Mouse (Mus musculus): Measurements from ENCODE around the gene Dctn3. TPM values are rescaled to one million over a fixed set of nuclear protein-coding genes. Genes with fewer than 3 reads are reported as not detected.
A peak's percentile ranks its signal among the peaks of the same experiment; 100 is the strongest.
"Not testable (repeated sequence)": the region's sequence is repeated elsewhere in the genome, so short reads cannot be mapped to it uniquely, and the experiment has no call there.

The Dctn3 gene
- total and polyA plus RNA-seq, 3 experiments, result 57.7 to 64.6 TPM; not detected in 1

DNA sequence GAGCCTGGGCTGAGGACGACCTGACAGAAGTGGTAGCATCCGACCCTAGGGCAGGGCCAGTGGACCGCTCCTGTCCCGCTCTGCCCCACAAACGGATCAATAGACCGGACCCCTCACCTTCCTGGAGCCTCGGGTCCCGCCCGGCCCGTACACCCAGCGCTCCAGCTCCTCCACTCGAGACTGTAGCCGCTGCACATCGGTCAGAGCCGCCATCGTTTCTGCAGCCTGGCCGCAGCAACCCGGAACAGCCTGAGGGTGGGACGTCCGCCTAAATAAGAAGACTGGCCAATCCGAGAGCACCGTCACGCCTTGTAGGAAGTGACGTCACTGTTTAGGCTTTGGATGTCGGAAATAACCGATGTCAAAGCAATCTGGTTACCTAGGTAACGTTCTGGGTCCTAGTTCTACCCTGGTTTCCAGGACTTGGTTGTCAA, at the start of gene Dctn3 (continued):
- no peak for TF ChIP-seq USF1 (IDR thresholded peaks at IDR 0.05; ENCODE audit: low read depth, low read length)
- no peak for TF ChIP-seq RCOR1 (IDR thresholded peaks at IDR 0.05; ENCODE audit: low read depth, low read length)

DNA sequence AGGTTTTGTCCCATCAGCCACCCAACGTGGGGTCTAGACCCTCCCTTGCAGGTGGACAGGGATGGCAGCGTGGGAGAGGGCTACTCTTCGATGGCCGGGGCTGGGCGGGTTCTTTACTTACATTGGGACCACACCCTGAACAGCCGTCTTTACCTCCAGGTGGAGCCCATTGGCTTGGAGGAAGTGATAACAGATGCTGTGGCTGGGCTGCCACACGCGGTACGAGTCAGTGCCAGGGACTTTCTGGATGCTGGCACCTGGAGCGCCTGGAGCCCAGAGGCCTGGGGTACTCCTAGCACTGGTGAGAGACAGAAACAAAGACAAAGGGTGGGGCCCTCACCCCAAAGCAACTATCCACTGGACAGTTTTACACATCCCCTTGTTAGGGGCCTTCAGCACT, 44.3 kb upstream of the Dctn3 start:
- H3K27ac ChIP-seq (ENCODE audit: control insufficient read depth, low read depth, low read length); H3K79me2 ChIP-seq (ENCODE audit: control insufficient read depth, insufficient read depth, low read length, poor library complexity); H3K4me1 ChIP-seq (ENCODE audit: control insufficient read depth in 1 of 2, insufficient read depth in 2 of 2, low read length in 2 of 2); H3K36me3 ChIP-seq (ENCODE audit: control insufficient read depth in 1 of 2, insufficient read depth in 2 of 2, low read length in 2 of 2); H3K27me3 ChIP-seq (ENCODE audit: control insufficient read depth in 1 of 2, insufficient read depth in 2 of 2, low read length in 2 of 2); H3K9me3 ChIP-seq (replicated peaks; ENCODE audit: insufficient read depth, low read length); H3K4me3 ChIP-seq (ENCODE audit: control insufficient read depth in 1 of 2, insufficient read depth in 1 of 2, low read depth in 2 of 2, low read length in 2 of 2); H3K9ac ChIP-seq (ENCODE audit: control insufficient read depth, low read depth, low read length, poor library complexity, severe bottlenecking); DNase-seq (ENCODE audit: low read depth, low spot score): not testable (repeated sequence)

DNA sequence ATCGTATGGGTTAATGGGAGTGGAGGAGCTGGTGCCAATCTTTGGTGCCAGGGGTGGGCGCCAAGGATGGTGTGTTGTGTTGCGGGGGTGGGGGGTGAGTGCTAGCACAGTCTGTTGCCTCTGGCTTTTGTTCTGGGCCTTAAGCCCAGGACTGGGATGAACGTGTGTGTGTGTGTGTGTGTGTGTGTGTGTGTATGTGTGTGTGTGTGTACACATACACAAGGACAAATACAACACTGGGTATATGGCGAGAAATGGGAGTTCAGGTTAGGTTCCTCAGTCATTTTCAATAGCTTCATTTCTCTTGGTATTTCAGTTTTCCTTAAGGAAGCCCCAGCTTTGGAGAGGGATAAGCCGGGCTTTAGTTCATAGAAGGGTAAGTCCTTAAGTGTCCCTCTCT, 40.2 kb upstream of the Dctn3 start:
- not testable (repeated sequence) for H3K4me3 ChIP-seq (ENCODE audit: control insufficient read depth in 1 of 2, insufficient read depth in 1 of 2, low read depth in 2 of 2, low read length in 2 of 2); H3K79me2 ChIP-seq (ENCODE audit: control insufficient read depth, insufficient read depth, low read length, poor library complexity); H3K9ac ChIP-seq (ENCODE audit: control insufficient read depth, low read depth, low read length, poor library complexity, severe bottlenecking); H3K27me3 ChIP-seq (ENCODE audit: control insufficient read depth in 1 of 2, insufficient read depth in 2 of 2, low read length in 2 of 2); DNase-seq (ENCODE audit: low read depth, low spot score); H3K9me3 ChIP-seq (replicated peaks; ENCODE audit: insufficient read depth, low read length); H3K27ac ChIP-seq (ENCODE audit: control insufficient read depth, low read depth, low read length)
- Histone ChIP-seq H3K4me1 (ENCODE audit: control insufficient read depth in 1 of 2, insufficient read depth in 2 of 2, low read length in 2 of 2) (peaks cover 6 to 15% of the 10 kb centered on the region in 2 experiments), H3K36me3 (ENCODE audit: control insufficient read depth in 1 of 2, insufficient read depth in 2 of 2, low read length in 2 of 2) (peaks cover 0 to 13% of the 10 kb centered on the region in 2 experiments; a peak in 2 of 4 replicates)

DNA sequence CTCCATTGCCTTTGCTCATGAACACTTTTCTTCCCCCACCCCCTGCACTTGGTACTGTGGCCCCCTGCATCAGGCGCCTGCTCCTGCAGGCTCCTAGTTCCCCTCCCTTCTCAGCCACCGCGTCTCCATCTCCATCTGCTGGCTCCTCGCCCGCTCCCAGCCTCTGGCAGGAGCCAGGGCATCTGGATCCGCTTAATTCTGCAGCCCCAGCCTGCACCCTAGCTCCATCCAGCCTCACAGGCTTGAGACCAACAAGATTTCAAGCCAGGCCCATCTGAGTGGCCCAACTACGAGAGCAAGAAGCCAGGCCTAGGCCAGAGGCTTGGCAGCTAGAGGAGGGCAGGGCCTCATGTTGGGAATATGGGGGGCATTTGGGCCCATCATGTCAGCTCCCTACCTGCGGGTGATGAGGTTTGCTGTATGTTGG, 39.7 kb upstream of the Dctn3 start:
- not testable (repeated sequence) for H3K9ac ChIP-seq (ENCODE audit: control insufficient read depth, low read depth, low read length, poor library complexity, severe bottlenecking); H3K9me3 ChIP-seq (replicated peaks; ENCODE audit: insufficient read depth, low read length); H3K27ac ChIP-seq (ENCODE audit: control insufficient read depth, low read depth, low read length); DNase-seq (ENCODE audit: low read depth, low spot score); H3K79me2 ChIP-seq (ENCODE audit: control insufficient read depth, insufficient read depth, low read length, poor library complexity); H3K27me3 ChIP-seq (ENCODE audit: control insufficient read depth in 1 of 2, insufficient read depth in 2 of 2, low read length in 2 of 2); H3K4me3 ChIP-seq (ENCODE audit: control insufficient read depth in 1 of 2, insufficient read depth in 1 of 2, low read depth in 2 of 2, low read length in 2 of 2)
- Histone ChIP-seq H3K4me1 (ENCODE audit: control insufficient read depth in 1 of 2, insufficient read depth in 2 of 2, low read length in 2 of 2) (peaks cover 6 to 15% of the 10 kb centered on the region in 2 experiments), H3K36me3 (ENCODE audit: control insufficient read depth in 1 of 2, insufficient read depth in 2 of 2, low read length in 2 of 2) (peaks cover 0 to 13% of the 10 kb centered on the region in 2 experiments; a peak in 2 of 4 replicates)

DNA sequence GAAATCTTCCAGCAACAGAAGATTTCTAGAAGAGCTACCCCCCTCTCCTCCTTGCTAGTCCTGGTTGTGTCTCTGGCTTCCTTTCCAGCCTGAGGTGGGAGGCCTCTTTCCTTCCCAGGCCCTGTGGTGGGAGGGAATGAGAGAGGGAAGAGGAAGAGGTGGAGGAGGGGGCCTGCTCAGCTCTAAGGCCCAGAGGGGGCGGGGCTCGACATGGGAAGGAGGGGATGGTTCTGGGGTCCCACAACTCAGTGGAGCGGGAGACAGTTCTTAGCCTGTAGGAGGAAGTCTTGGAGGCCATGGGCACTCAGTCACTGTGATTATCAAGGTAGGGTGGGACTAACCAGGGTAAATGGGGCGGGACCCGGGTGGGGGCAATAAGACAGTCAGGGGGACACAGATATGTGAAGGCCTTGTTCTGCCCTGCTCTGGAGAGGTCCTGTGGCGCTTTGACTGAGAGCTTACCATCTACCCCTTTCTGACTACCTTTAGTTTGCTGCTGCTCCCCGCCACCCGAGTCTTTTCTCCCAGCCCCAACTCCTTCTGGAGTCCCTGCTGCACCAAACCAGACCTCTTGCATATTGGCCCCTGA, 39.2 kb upstream of the Dctn3 start:
- Histone ChIP-seq H3K9me3 (replicated peaks; ENCODE audit: insufficient read depth, low read length) (no peaks in the 10 kb centered on the region), H3K4me1 (ENCODE audit: control insufficient read depth in 1 of 2, insufficient read depth in 2 of 2, low read length in 2 of 2) (peaks cover 6 to 15% of the 10 kb centered on the region in 2 experiments), H3K36me3 (ENCODE audit: control insufficient read depth in 1 of 2, insufficient read depth in 2 of 2, low read length in 2 of 2) (peaks cover 0 to 13% of the 10 kb centered on the region in 2 experiments; a peak in 2 of 4 replicates), H3K4me3 (ENCODE audit: control insufficient read depth in 1 of 2, insufficient read depth in 1 of 2, low read depth in 2 of 2, low read length in 2 of 2) (no peak overlapping the region), H3K27me3 (ENCODE audit: control insufficient read depth in 1 of 2, insufficient read depth in 2 of 2, low read length in 2 of 2) (no peaks in the 10 kb centered on the region), H3K27ac (ENCODE audit: control insufficient read depth, low read depth, low read length) (no peak overlapping the region), H3K79me2 (ENCODE audit: control insufficient read depth, insufficient read depth, low read length, poor library complexity) (no peaks in the 10 kb centered on the region; the same call in 1 of the 2 replicates), H3K9ac (ENCODE audit: control insufficient read depth, low read depth, low read length, poor library complexity, severe bottlenecking) (no peak overlapping the region)
- DNase-seq (ENCODE audit: low read depth, low spot score), result no peak
- TF ChIP-seq SIN3A (IDR thresholded peaks at IDR 0.05; ENCODE audit: low read length) (peak; percentile 19; the same call in 1 of the 2 replicates), MXI1 (IDR thresholded peaks at IDR 0.05; ENCODE audit: low read depth, low read length) (no peak)
